Mouse (Mus musculus) limb, embryonic 11.5 days (tissue): ENCODE data around the gene Cdh12. TPM values are rescaled to one million over a fixed set of nuclear protein-coding genes. Genes with fewer than 3 reads are reported as not detected.

Experiments
- ATAC-seq: fragments of 200-750 bp; cut with Nextera tagmentation; 2 replicates; pipeline ENCODE4 v1.8.0; 2017; ENCODE audit warnings: low read depth; ENCODE audit not compliant: insufficient number of reproducible peaks, low FRiP score, low TSS enrichment
- DNase-seq: peaks from one replicate; pipeline ENCODE4 v3.0.0-alpha.2; 2015; ENCODE audit warnings: low spot score
- H3K27ac ChIP-seq: fragments of 300-500 bp; sonication (generic); replicated peaks from 2 replicates; pipeline ENCODE4 v1.5.1; 2014; ENCODE audit warnings: low read depth, mild to moderate bottlenecking, low read length
- H3K27me3 ChIP-seq: fragments of 300-500 bp; sonication (generic); 2 replicates; pipeline ENCODE4 v1.6.1; 2014; ENCODE audit warnings: mild to moderate bottlenecking, low read length, mixed read lengths; ENCODE audit not compliant: control insufficient read depth, insufficient read depth
- H3K36me3 ChIP-seq: fragments of 300-500 bp; sonication (generic); 2 replicates; pipeline ENCODE4 v1.6.1; 2014; ENCODE audit warnings: mild to moderate bottlenecking, low read length, moderate library complexity, mixed read lengths; ENCODE audit not compliant: control insufficient read depth, insufficient read depth
- H3K4me1 ChIP-seq: fragments of 300-500 bp; sonication (generic); 2 replicates; pipeline ENCODE4 v1.6.1; 2014; ENCODE audit warnings: low read length, mixed read lengths; ENCODE audit not compliant: control insufficient read depth, insufficient read depth
- H3K4me2 ChIP-seq: fragments of 300-500 bp; sonication (generic); 2 replicates; pipeline ENCODE4 v1.6.1; 2014; ENCODE audit warnings: low read depth, mild to moderate bottlenecking, moderate library complexity; ENCODE audit not compliant: severe bottlenecking
- H3K4me3 ChIP-seq: fragments of 300-500 bp; sonication (generic); 2 replicates; pipeline ENCODE4 v1.5.1; 2014; ENCODE audit warnings: low read depth, low read length
- H3K9ac ChIP-seq: fragments of 300-500 bp; sonication (generic); 2 replicates; pipeline ENCODE4 v1.6.1; 2014; ENCODE audit warnings: mild to moderate bottlenecking, low read length
- H3K9me3 ChIP-seq: fragments of 300-500 bp; sonication (generic); 2 replicates; pipeline ENCODE4 v1.6.1; 2016; ENCODE audit warnings: low read length; ENCODE audit not compliant: control insufficient read depth
- WGBS: fragments of 180-500 bp; shearing (Covaris S2); extraction: QIAGEN DNeasy Blood & Tissue Kit; methylation state at CpG from one replicate; pipeline ENCODE4 v1.1.7; 2014; 5-methylcytosine and 5-hydroxymethylcytosine counted together
- polyA plus RNA-seq: library from polyadenylated mRNA; unstranded; fragments of >200 nt; fragmentation: Nextera tagmentation; extraction: Ambion mirVana; gene quantifications from 2 replicates; pipeline ENCODE4 v1.2.1, GENCODE M21; 2014

The Cdh12 gene
- polyA plus RNA-seq, 1 experiment from 2014 or later = 0.09 TPM

DNA sequence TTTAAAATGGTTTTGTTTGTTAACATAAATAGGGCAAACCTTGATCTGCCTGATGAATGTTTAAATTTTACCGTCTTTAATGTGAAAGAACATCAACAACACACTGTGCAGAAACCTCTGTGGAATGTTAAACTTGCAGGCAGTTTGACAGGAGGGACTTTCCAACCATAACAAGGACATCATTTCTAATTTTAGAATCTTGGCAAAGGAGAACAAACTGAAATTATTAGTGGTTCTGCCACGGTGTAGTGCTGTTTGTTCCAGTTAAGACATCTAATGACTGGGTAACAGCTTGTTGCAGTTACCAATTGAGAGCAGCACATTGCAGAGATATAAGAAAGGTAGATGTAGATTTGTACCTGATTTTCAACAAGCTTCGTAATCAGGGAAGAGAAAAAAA lies 453.5 kb downstream of the Cdh12 start:
- H3K4me2 ChIP-seq = no peak overlapping the region
- H3K4me3 ChIP-seq = no peak overlapping the region
- H3K27me3 ChIP-seq = no peaks in the 10 kb centered on the region
- DNase-seq (no peak), ATAC-seq (no peak)
- no peaks in the 10 kb centered on the region for H3K9me3 ChIP-seq
- H3K9ac ChIP-seq = no peak overlapping the region
- 59% methylated on average over 3 of the region's 3 CpGs for WGBS
- H3K27ac ChIP-seq = no peak overlapping the region
- no peaks in the 10 kb centered on the region for H3K36me3 ChIP-seq
- H3K4me1 ChIP-seq = no peaks in the 10 kb centered on the region

DNA sequence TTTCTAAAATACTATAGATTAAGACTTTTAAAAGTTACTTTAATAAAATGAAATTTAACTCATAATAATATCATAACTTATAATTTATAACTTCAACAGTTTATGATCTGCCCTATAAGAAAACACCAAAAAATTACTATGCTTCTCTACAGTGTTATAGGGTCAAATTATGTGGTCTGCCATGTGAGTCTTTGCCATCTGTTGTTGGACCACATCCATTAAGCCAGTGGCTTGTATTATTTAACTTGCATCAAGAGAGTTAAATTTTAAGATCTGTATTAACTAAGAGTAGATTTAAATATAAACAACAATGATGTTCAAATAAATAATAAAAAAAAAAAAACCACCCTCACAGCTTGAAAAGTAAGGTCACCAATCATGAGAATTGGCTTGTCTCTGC lies 479.2 kb downstream of the Cdh12 start:
- Histone ChIP-seq H3K4me1 (no peaks in the 10 kb centered on the region), H3K27ac (no peak overlapping the region), H3K27me3 (no peaks in the 10 kb centered on the region), H3K9me3 (no peaks in the 10 kb centered on the region), H3K4me2 (no peak overlapping the region), H3K36me3 (no peaks in the 10 kb centered on the region), H3K9ac (no peak overlapping the region), H3K4me3 (no peak overlapping the region)
- no peak for DNase-seq
- no peak for ATAC-seq

DNA sequence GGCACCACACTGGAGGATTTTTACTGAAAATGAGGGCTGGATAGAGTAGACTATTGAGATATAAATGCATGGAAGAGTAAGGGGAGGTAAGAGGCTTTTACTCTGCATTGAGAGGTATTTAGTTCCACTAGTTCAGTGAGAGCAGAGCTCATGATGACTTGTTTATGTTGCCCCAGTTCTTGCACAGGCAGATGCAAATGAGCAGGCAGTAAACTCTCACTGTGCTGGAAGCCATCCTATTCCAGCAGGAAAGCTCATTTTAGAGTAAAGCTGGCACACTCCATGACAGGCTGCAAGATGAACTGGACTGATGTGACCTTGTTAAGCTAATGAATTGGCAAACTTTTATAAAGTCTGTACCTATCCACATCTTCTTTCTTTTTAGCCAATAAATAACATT lies 494.9 kb downstream of the Cdh12 start:
- H3K4me2 ChIP-seq = no peak overlapping the region
- DNase-seq = no peak
- H3K27me3 ChIP-seq = no peaks in the 10 kb centered on the region
- H3K4me3 ChIP-seq = no peak overlapping the region
- H3K9me3 ChIP-seq = no peaks in the 10 kb centered on the region
- H3K9ac ChIP-seq = no peak overlapping the region
- no peak for ATAC-seq
- H3K4me1 ChIP-seq = no peaks in the 10 kb centered on the region
- H3K27ac ChIP-seq = no peak overlapping the region
- no peaks in the 10 kb centered on the region for H3K36me3 ChIP-seq

DNA sequence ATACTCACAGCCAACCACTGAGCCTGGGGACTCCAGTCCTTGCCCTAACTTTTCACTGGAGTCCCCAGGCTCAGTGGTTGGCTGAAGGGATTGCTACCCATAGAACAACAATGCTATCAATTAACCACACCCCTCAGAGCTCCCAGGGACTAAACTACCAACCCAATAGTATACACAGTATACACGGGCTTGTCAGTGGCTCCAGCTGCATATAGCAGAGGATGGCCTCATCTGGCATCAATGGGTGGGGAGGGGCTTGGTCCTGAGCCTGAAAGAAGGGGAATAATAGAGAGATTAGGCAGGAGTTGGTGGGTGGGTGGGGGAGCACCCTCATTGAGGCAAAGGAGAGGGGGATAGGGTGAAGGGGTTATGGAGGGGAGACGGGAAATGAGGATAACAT lies 518.4 kb downstream of the Cdh12 start:
- no peaks in the 10 kb centered on the region for H3K9me3 ChIP-seq
- WGBS = 60% methylated on average over 2 of the region's 2 CpGs
- DNase-seq = no peak
- H3K27me3 ChIP-seq = no peaks in the 10 kb centered on the region
- H3K36me3 ChIP-seq = no peaks in the 10 kb centered on the region
- peak; percentile 54; the same call in 1 of the 2 replicates for ATAC-seq
- no peak overlapping the region for H3K9ac ChIP-seq
- no peak overlapping the region for H3K4me3 ChIP-seq
- no peak overlapping the region for H3K27ac ChIP-seq
- H3K4me2 ChIP-seq = no peak overlapping the region
- H3K4me1 ChIP-seq = no peaks in the 10 kb centered on the region

- no peaks in the 10 kb centered on the region for H3K4me1 ChIP-seq
- H3K4me3 ChIP-seq = no peak overlapping the region
- DNase-seq = no peak
- H3K27ac ChIP-seq = no peak overlapping the region
- H3K4me2 ChIP-seq = no peak overlapping the region
- no peaks in the 10 kb centered on the region for H3K9me3 ChIP-seq
- ATAC-seq = no peak
- WGBS = 92% methylated on average over 2 of the region's 2 CpGs
- no peaks in the 10 kb centered on the region for H3K36me3 ChIP-seq
- no peak overlapping the region for H3K9ac ChIP-seq
- H3K27me3 ChIP-seq = no peaks in the 10 kb centered on the region
Measured at GRCm38 (mm10) chr15:20971041-20971440, 522.0 kb downstream of the Cdh12 start.

DNA sequence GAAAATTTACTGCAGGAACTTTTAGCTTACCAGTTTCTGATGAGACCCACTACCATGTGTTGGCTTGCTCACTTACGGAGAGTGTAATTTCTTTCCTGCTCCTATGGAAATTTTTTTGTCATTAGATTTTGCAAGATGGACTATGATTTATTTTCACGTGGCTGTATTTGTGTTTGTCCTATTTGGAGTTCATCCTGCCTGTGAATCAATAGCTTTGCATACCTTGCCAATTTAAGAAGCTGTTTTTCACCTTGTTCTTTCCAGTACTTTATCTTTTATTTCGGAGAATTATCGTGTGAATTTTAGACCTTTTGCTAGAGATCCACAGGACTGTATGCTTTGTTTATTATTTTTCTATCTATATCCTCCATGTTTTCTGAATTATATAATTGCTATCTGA lies 551.5 kb downstream of the Cdh12 start:
- WGBS = 81% methylated on average over 4 of the region's 4 CpGs
- Histone ChIP-seq H3K27ac (no peak overlapping the region), H3K9me3 (no peaks in the 10 kb centered on the region), H3K36me3 (no peaks in the 10 kb centered on the region), H3K4me2 (no peak overlapping the region), H3K27me3 (no peaks in the 10 kb centered on the region), H3K9ac (no peak overlapping the region), H3K4me3 (no peak overlapping the region), H3K4me1 (no peaks in the 10 kb centered on the region)
- ATAC-seq (no peak), DNase-seq (no peak)

GRCm38 (mm10) chr15:21007931-21008330 lies 558.9 kb downstream of the Cdh12 start:
- Histone ChIP-seq H3K4me3 (no peak overlapping the region), H3K27me3 (no peaks in the 10 kb centered on the region), H3K4me2 (no peak overlapping the region), H3K36me3 (no peaks in the 10 kb centered on the region), H3K9me3 (no peaks in the 10 kb centered on the region), H3K9ac (no peak overlapping the region), H3K27ac (no peak overlapping the region), H3K4me1 (no peaks in the 10 kb centered on the region)
- DNase-seq (no peak), ATAC-seq (no peak)
- WGBS = 85% methylated on average over 2 of the region's 2 CpGs

- no peak overlapping the region for H3K4me2 ChIP-seq
- no peaks in the 10 kb centered on the region for H3K4me1 ChIP-seq
- H3K9ac ChIP-seq = no peak overlapping the region; the same call in 1 of the 2 replicates
- no peaks in the 10 kb centered on the region for H3K27me3 ChIP-seq
- H3K9me3 ChIP-seq = no peaks in the 10 kb centered on the region
- H3K36me3 ChIP-seq = no peaks in the 10 kb centered on the region
- no peak for ATAC-seq
- H3K27ac ChIP-seq = no peak overlapping the region
- H3K4me3 ChIP-seq = no peak overlapping the region
- WGBS = 74% methylated on average over 1 of the region's 1 CpGs
- DNase-seq = no peak
Measured at GRCm38 (mm10) chr15:21008487-21008886, 559.4 kb downstream of the Cdh12 start.

GRCm38 (mm10) chr15:21008969-21009368 lies 559.9 kb downstream of the Cdh12 start:
- H3K4me3 ChIP-seq = no peak overlapping the region
- no peak overlapping the region for H3K4me2 ChIP-seq
- H3K27me3 ChIP-seq = no peaks in the 10 kb centered on the region
- H3K9ac ChIP-seq = no peak overlapping the region
- H3K4me1 ChIP-seq = no peaks in the 10 kb centered on the region
- DNase-seq (no peak), ATAC-seq (no peak)
- H3K27ac ChIP-seq = no peak overlapping the region
- H3K9me3 ChIP-seq = no peaks in the 10 kb centered on the region
- H3K36me3 ChIP-seq = no peaks in the 10 kb centered on the region
- 81% methylated on average over 3 of the region's 3 CpGs for WGBS
